Mouse (Mus musculus): Measurements from ENCODE around the gene Pik3r2.

The Pik3r2 gene

DNA sequence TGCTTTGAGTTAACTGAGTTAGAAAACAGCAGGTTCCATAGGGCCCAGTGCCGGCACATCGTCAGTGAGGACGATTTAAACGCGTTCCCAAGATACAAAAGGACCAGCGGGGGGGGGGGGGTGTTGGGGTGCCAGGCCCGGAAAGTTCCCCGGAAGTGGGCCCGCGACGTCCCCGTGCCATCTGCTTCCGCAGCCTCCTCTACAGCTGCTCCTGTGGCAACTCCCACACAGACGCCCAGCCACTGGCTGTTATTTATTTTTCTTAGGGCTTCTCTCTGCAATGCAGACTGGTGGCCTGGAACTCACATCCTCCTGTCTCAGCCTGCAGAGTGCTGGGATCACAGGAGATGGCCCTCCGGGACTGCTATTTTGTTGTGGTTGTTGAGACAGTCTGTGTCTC lies 24.6 kb upstream of the Pik3r2 start:
- DNase-seq (ENCODE audit: low read depth): no peak

DNA sequence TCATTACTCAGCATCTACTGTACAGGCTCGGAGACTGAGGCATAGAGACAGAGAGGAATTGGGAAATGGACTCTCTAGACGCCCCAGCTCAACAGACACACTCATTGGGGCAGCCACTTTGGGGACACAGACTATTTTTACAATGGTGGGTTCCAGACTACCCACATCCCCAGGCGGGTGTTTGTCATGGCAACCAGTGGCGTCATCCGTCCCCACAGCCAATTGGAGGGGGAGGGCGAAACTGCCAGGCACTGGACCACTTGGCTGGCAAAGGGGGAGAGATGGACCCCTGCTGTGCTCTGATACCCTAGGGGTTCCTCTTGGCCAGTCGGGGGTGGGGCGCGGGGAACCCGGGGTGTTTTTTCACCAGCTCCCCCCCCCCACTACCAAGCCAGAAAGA lies 24.1 kb upstream of the Pik3r2 start:
- DNase-seq (ENCODE audit: low read depth): no peak

DNA sequence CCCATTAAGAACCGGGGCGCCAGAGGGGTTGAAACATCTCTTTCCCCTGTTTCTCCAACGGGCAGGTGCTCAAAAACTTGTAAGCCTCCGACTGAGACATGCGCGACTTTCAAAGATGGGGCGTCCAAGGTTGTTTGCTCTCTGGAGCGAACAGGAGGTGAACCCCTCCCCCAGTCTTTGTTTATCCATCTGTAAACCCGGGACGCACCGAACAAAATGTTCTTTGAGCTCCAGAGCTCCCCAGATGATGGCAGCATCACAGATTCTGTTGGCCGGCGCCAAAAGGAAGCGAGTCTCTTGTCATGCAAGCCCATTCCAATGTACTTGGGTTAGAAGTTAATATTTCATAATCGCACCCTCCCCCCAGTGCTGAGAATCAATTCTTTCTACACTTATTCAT lies 21.8 kb upstream of the Pik3r2 start:
- DNase-seq (ENCODE audit: low read depth): no peak

DNA sequence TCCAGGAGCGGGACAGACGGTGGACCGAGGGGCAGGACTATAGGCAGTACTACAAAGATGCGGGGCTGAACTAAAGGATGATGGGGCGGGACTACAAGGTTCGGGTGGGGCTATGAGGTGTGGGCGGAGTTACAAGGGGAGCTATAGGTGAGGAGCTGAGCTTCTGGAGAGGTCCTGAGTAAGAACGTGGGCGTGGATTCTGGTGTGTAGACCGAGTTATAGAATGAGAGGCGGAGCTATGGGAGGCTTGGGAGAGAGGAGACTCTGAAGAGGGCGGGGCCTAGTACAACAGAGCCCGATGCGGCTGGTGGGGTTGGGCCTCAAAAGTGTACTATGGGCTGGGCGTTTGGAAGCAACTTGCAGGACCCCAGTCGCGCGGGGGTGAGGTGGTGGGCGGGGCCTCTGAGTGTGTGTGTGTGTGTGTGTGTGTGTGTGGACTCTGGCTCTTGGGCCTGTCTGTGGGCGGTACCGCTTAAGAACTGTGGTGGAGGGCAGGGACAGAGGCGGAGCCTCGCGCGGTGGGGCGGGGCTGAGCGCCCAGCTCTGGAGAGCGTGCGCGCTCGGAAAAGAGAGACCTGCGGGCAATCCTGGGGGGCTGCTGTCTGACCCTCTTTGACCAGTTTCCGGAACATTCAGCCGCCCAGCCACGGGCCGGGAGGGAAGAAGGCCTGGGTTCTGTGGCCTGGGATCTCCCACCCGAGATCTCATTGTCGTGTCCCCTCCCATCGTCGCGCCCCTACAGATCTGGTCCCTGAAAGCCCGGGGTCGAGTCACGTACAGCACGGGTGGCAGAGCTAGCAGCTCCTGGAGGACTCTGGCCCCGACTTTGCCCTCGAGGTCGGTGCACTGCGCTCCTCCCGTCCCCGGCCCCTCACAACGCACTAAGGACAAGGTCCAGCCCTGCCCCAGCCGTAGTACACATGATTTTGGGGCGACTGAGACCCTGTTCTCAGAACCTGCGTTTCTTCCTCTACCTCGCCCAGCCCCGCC lies 20.9 kb upstream of the Pik3r2 start:
- DNase-seq (ENCODE audit: low read depth): peak; percentile 96

DNA sequence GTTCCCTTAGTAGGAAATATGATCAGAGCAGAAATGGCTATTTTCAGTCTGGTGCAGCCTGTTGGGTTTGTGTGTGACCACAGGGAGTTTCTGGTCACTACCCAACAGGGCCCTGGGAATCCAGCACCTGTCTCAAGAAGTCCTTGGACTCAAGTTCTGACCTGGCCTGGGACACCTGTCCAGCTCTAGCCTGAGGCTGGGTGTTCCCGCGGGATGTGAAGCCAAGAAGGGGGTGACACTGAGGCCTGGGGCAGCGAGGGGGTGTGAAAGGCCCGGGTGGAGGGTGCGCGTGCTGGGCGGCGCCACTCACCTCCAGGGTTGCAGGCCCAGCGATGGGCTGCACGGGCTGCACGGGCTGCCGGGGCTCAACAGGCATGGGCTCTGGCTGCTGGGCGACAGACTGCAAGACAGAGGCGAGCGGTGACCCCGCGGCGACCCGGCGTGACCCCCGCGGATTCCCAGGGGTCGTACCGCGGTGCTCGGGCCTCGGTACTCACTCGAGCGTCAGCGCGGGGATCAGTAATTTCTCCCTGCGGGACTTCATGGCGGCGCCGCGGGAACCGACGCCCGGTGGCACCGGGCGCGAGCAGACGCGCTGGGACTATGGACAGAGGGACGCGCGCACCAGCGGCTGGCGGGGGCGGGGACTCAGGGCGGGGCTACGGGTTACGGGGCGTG lies 20.0 kb upstream of the Pik3r2 start:
- DNase-seq (ENCODE audit: low read depth): peak; percentile 29

DNA sequence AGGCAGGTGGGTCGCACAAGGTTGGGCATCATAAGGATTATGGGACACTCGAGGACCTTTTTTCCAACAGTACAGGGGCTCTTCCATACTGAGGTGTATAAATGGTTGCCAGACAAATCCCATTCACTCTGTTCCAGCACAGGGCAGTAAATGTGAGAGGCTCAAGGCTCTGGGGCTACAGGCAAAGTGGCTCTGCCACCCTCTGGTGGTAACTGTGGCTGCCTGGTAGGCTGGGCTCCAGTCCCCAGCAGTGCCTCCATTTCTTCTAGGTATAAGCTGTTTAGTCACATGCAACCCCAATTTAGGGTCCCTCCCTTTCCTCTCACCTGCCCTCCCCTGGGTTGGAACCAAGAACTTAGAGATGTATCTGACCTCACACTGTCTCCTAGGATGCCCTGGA lies 18.9 kb upstream of the Pik3r2 start:
- DNase-seq (ENCODE audit: low read depth): no peak

DNA sequence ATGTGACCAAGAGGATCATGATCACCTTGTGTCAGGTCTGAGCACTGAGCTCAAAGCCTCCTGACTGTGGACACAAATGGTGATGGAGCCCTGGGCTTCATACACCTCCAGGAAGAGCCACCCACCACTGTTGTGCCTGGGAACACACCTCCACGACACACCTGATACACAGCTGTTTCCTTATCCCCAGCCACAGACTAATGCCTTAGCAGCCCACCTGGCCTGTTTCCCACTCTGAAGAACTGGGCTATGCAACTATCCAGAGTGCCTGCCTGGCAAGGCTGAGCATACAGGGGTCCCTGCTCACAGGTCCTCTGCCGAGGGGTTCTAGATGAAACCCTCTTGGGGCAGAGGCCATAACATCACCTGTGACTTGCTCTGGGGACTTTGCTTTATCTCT lies 17.7 kb upstream of the Pik3r2 start:
- DNase-seq (ENCODE audit: low read depth): no peak

DNA sequence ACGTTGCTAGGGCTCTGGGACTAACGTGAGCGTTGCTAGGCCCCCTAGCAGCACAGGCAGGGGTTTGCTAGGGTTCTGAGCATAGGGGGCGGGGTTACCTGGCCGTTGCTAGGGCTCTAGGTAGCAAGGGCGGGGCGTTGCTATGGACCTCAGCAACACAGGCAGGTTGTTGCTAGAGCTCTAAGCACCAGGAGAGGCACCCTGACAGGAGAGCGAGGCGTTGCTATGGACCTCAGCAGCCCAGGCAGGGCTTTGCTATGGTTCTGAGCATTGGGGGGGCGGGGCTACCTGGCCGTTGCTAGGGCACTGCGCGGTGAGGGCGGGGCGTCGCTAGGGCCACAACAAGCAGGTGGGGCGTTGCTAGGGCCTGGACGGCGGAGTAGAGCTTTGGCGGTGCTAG lies 16.2 kb upstream of the Pik3r2 start:
- DNase-seq (ENCODE audit: low read depth): no peak

DNA sequence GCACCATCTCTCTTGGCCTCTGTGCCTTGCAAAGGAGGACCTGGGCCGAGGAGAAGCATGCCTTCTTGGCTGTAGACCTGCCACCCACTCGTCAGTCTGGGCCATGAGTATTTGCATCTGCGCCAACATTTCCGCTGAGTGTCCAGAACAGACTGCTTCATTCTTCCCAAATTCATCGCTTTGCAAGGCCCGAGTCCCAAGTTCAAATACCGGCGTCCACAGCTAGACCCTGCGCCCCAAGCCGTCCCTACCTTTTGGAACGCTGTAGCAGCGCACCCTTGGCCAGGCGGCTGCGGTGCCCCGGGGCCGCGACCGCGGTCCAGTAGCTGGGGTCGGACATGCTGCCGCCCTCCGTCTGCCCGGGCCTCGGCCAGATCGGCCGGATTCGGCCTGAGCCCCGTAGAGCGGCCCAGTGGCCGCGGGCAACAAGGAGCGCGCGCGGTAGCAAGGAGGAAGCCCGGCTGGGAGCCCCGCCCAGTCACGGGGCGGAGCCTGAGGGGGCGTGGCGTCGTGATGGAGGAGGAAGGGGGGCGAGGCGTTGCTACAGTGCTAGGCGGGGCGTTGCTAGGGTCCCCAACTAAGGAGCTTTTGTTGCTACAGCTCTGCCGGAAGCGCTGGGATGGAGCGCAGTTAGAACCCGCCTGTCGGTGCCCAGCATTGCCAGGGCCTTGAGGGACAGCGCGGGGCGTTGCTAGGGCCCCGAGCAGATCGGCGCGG lies 15.6 kb upstream of the Pik3r2 start:
- peak; percentile 99 for DNase-seq (ENCODE audit: low read depth)

DNA sequence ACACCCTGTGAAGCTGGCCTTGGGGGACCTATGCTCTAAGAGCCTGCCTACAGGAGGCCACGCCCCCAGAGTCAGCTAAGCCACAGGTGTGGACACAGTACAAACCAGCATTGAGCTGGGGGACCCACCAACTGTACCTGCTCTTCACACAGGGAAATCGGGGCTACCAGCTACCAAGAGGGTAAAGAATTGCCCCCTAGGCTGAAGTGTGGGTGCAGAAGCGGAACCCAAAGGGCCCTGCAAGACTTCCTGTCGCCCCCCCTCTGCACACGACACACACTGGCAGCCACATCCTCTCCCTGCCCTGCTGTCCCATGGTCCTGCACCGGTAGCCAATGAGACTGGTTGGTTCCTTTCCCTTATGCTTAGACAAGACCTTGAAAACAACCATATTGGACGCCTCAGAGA lies 14.8 kb upstream of the Pik3r2 start:
- DNase-seq (ENCODE audit: low read depth): peak; percentile 31

DNA sequence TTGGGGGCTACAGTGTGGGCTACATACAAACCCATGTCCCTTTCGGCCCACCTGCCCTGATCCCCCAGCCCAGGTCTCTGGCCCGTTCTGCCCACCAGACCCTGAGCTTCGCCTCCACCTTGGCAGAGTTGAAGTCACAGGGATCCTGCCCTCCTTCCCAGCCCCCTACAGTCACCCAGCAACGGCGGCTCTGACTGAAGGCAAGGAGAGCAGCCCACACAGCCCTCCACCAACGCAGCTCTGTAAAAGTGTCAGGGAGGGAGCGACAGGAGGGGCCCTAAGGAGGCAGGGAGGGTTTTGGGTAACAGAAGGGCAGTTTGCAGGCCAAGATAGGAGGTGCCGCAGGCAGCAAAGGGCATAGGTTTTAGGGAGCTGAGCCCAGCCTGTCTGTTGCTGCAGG lies 14.3 kb upstream of the Pik3r2 start:
- no peak for DNase-seq (ENCODE audit: low read depth)

DNA sequence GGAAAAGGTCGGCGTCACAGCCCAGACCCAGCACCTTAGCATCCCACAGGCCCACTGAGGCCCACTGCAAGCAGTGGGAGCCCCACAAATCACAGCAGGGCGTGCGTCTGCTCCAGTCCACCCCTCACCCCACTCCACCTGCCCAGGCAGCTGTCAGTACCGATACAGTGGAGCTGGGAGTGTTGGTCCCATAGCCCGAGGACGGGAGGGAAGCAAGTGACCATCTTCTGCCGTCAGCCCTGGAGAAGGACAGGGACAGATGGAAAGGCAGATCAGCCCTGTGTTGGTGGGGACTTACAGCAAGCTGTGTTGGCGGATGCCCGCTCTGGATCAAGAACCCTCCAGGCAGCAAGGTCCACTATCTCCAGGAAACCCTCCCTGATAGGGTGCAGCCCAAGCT lies 12.5 kb upstream of the Pik3r2 start:
- DNase-seq (ENCODE audit: low read depth): no peak

DNA sequence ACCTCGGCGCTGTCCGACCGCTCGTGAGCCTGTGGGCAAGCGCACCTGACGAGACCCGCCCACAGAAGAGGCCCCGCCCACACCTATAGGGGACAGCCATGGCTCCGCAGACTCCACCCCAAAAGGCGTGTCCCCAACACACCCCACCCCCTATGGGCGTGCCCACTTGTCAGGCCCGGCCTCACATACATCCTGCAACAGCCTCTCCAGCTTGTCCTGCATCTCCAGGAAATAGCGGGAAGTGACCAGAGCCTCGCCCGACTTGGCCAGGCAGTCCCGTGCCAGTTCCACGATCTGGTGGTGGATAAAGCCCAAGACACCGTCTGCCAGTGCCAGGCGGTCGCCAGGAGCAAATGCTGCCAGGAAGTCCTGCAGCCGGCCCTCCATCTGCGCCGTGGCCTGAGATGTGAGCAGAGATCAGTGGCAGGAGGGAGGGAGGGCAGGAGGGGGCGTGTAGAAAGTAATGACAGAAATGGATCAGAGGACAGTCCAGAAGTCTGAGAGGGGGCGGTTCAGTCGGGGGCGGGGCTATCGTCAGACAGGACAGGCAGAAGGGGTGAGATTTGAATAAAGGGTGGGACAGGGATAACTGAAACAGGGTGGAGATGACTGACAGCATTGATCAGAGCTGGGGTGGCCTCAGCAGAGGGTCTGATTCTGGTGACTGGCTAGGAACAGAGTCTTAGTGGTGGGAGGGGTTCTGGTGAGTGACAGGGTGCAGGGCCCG lies 11.6 kb upstream of the Pik3r2 start:
- peak; percentile 20 for DNase-seq (ENCODE audit: low read depth)

DNA sequence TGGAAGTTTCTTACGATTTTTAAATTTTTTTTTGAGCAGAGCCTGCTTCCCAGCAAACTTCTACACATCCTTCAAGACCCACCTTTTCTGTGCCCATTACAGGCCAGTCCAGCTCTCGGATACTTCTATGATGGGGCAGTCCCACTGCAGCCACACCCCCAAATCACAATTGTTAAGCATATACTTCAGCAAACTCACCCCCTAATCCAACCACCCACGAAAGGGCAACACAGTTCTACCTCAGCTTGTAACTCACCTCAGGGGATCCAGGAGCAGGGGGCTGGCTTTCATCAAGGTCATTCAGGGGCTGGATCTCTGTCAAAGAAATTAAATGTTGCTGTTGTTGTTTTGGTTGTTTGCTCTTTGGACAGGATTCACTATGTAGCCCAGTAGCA lies 10.5 kb upstream of the Pik3r2 start:
- DNase-seq (ENCODE audit: low read depth): no peak

DNA sequence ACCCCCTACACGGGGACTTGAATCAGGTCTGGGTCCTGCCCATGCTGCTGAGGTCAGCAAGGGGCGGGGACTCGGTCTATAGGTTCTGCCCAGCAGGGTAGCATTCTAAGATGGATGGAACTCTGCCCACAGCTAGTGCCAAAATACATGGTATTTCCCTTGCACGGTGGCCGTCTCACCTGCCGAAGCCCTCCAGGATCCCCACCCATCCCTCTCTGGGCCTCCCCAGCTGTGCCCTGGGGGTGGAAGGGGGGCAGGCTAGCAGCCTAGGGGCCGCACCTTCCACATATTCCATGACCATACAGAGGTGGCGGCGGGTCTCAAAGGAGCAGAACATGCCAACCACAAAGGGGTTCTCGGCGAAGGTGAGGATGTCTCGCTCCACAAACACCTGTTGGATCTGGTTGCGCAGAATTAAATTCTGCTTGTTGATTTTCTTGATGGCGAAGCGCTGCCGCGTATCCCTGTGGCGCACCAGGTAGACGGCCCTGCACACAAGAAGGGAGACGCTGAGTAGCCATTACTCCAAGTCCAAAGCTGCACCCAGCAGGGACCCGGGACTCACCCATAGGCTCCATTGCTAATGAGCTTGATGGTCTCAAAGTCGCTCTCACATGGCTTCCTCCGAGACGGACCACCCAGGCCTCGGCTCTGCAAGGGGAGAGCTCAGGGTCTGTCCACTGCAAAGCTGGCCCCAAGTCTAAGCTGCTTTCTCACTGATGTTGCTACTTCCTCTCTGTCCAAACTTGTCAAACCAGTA lies 10.0 kb upstream of the Pik3r2 start:
- DNase-seq (ENCODE audit: low read depth): no peak

DNA sequence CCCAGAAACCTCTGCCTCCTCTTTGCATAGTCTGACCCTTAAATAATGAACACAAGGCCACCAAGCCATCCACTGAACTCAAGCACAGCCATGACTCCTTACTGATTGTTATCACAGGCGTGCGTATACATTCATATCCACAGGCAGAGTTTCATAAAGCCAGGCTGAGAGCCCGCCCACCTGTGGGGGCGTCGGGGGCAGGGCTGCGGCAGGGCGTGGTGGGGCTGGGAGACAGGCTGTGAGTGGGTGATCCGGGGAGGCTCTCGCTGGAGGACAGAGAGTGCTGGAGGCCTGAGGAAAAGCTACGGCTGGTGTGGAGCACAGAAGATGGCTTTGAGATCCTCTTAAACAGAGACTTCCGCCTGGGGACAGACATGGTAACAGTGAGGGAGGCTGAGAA lies 3.6 kb upstream of the Pik3r2 start:
- DNase-seq (ENCODE audit: low read depth): no peak

DNA sequence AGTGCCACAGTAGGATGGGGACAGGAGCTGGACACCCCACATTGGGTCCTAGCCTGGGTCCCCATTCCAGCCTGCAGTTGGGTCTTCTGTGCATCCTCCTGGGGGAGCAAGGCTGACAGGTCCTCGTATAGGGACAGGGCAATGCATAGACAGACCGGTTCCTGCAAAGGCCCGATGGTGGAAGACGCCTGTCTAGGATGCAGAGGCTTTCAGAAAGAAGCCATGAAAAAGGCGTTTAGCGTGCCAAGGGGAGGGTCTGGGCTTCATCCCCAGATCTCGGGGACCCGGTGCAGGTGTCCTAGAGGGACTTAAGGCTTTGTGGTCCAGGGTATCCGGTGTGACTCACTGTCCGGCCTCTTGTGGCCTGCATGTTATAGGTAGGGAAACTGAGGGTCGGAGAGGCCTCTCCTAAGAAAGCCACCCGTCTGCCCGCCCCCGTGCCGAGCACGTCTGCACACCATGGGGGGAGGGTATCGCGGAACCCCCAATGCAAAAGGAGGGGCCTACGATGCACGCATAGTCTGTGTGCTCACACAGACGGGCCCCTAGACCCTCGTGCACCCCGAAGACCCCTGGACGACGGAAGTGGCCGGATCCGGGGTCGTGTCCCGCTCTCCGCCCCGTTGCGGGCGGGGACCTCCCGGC lies 540 bp downstream of the Pik3r2 start:
- peak; percentile 27 for DNase-seq (ENCODE audit: low read depth)

DNA sequence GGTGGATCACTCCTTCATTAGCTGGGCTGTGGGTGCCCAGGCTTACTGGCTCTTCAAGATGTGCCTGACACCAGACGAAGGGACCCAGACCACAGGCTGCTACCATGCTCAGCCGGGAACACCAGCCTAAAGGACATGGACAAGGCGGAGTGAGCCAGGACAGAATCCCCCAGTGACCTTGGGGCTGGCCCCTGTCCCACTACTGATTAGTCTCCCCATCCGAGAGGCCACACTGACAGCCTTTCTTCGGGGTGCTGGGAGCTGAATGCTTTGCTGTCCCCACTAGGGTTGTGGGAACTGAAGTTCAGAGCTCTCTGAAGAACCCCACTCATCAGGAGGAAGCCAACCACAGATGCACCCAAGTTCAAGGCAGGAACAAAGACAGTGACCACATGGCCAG lies 1.3 kb downstream of the Pik3r2 start:
- DNase-seq (ENCODE audit: low read depth): no peak

DNA sequence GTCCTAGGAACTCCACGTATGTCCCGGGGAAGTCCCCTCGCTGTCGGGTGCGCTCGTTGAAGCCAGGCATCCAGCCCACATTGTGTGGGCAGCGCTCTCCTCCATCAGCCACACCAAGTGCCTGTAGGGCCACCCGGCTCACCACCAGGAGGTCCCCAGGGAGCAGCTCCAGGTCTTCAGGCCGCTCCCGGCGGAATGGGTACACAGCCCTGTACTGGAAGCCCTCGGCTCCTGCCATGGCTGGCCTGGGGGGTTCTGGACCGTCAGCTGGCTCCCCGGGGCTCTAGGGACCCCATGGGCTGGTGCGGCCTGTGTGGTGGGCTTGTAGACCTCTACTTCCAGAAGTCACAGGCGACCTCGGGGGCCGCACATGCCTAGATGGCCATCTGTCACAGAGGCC lies 1.8 kb downstream of the Pik3r2 start:
- DNase-seq (ENCODE audit: low read depth): no peak

DNA sequence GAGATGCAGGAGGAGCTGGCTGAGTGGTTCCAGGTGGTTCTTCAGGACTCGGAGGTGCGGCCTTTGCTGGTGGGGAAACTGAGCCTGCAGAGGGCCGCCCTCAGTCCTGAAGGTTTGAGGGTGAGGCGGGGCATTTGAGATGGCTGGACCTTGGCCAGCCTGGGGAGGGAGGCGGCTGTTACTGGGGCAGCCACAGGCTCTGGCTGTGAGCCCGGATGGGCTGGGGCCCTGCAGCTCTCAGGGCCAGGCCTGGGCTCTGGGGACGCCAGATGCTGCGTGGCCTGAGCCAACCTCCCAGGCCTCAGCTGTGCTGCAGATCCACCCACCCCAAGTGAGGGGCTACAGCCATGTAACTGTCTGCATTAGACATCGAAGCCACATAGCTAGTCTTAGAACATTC lies 2.7 kb downstream of the Pik3r2 start:
- peak; percentile 95 for DNase-seq (ENCODE audit: low read depth)

DNA sequence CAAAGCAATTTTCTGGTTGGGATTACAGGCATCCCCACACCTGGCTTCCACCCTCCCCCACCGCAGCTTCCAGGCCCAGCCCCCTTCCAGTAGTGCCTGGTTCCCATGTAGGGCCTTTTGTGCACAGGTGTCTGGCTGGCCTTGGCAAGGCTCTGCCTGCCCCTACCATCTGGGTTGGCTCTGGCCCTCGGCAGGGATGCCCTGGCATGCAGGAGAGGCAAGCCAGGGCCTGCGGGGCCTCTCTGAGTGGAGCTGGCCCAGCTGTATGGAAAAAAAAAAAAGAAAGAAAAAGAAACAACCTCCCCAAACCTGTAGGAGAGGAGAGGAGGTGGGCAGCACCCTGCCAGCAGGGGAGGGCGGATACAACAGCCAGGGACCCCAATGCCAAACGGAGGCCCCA lies 3.1 kb downstream of the Pik3r2 start:
- DNase-seq (ENCODE audit: low read depth): peak; percentile 39
